Mouse (Mus musculus): Measurements from ENCODE around the gene Txndc2.
"Not testable (repeated sequence)": the region's sequence is repeated elsewhere in the genome, so short reads cannot be mapped to it uniquely, and the experiment has no call there.

The Txndc2 gene

GRCm38 (mm10) chr17:65656076-65656475 is 14.1 kb upstream of the Txndc2 start:
- DNase-seq (ENCODE audit: low spot score in 2 of 2), result no peak

GRCm38 (mm10) chr17:65655608-65656007 is 13.6 kb upstream of the Txndc2 start:
- no peak for DNase-seq (ENCODE audit: low spot score in 2 of 2)

GRCm38 (mm10) chr17:65650598-65650997 is 8.6 kb upstream of the Txndc2 start:
- DNase-seq (ENCODE audit: low spot score in 2 of 2), result no peak

- no peak for DNase-seq (ENCODE audit: low spot score in 2 of 2)
These were observed 7.2 kb upstream of the Txndc2 start for GRCm38 (mm10) chr17:65649175-65649493.

GRCm38 (mm10) chr17:65648371-65649174 is 6.6 kb upstream of the Txndc2 start:
- DNase-seq (ENCODE audit: low spot score in 2 of 2), result no peak

GRCm38 (mm10) chr17:65647961-65648360 is 6.0 kb upstream of the Txndc2 start:
- no peak for DNase-seq (ENCODE audit: low spot score in 2 of 2)

- no peak for DNase-seq (ENCODE audit: low spot score in 2 of 2)
These were observed 5.3 kb upstream of the Txndc2 start for GRCm38 (mm10) chr17:65647226-65647625.

GRCm38 (mm10) chr17:65643579-65643978 is 1.6 kb upstream of the Txndc2 start:
- DNase-seq (ENCODE audit: low spot score in 2 of 2), result no peak

- peak; percentile 31 to 33 for DNase-seq (ENCODE audit: low spot score in 2 of 2)
These were observed 1.1 kb upstream of the Txndc2 start for GRCm38 (mm10) chr17:65643051-65643521.

- no peak for DNase-seq (ENCODE audit: low spot score in 2 of 2)
These were observed 617 bp upstream of the Txndc2 start for GRCm38 (mm10) chr17:65642578-65642991.

GRCm38 (mm10) chr17:65639144-65639543 is 2.8 kb downstream of the Txndc2 start:
- DNase-seq (ENCODE audit: low spot score in 2 of 2), result no peak

GRCm38 (mm10) chr17:65635715-65636360 is 6.1 kb downstream of the Txndc2 start:
- no peak for DNase-seq (ENCODE audit: low spot score in 2 of 2)

- DNase-seq (ENCODE audit: low spot score in 2 of 2), result no peak
These were observed 12.0 kb downstream of the Txndc2 start for GRCm38 (mm10) chr17:65629943-65630342.

- not testable (repeated sequence) for DNase-seq (ENCODE audit: low spot score in 2 of 2)
These were observed 13.0 kb downstream of the Txndc2 start for GRCm38 (mm10) chr17:65628823-65629532.

- DNase-seq (ENCODE audit: low spot score in 2 of 2), result no peak
These were observed 15.7 kb downstream of the Txndc2 start for GRCm38 (mm10) chr17:65626301-65626700.

- DNase-seq (ENCODE audit: low spot score in 2 of 2), result no peak
These were observed 16.4 kb downstream of the Txndc2 start for GRCm38 (mm10) chr17:65625563-65625962.

- no peak for DNase-seq (ENCODE audit: low spot score in 2 of 2)
These were observed 18.8 kb downstream of the Txndc2 start for GRCm38 (mm10) chr17:65623130-65623529.

- DNase-seq (ENCODE audit: low spot score in 2 of 2), result no peak
These were observed 23.5 kb downstream of the Txndc2 start for GRCm38 (mm10) chr17:65618431-65618830.

GRCm38 (mm10) chr17:65615678-65616077 is 26.3 kb downstream of the Txndc2 start:
- no peak for DNase-seq (ENCODE audit: low spot score in 2 of 2)

GRCm38 (mm10) chr17:65614431-65614830 is 27.5 kb downstream of the Txndc2 start:
- DNase-seq (ENCODE audit: low spot score in 2 of 2), result no peak

GRCm38 (mm10) chr17:65613463-65614412 is 28.2 kb downstream of the Txndc2 start, which contains the start of gene Vapa:
Gene Vapa (minus strand): TSS chr17:65613555.
- peak; percentile 92 to 96 for DNase-seq (ENCODE audit: low spot score in 2 of 2)

Data from frontal cortex, postnatal 25 days (tissue).